In the genomic region with DNA sequence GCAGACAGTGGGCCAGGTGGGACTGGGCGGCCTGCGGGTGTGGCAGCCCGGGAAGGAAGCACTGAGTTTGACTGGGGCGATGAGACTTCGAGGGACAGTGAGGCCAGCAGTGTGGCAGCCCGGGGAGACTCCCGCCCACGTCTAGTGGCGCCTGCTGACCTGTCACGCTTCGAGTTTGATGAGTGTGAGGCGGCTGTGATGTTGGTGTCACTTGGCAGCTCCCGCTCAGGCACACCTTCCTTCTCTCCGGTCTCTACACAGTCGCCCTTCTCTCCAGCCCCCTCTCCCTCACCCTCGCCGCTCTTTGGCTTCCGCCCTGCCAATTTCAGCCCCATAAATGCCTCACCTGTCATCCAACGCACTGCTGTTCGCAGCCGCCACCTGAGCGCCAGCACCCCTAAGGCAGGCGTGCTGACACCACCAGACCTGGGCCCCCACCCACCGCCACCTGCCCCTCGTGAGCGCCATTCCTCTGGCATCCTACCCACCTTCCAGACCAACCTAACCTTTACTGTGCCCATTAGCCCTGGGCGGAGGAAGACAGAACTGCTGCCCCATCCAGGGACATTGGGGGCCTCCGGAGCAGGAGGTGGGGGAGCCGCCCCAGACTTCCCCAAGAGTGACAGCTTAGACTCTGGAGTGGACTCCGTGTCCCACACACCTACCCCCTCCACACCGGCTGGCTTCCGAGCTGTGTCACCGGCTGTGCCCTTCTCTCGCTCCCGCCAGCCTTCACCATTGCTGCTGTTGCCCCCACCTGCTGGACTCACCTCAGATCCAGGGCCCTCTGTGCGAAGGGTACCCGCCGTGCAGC, we compare ENCODE assay signal across 16 mouse cellular contexts. TPM values are rescaled to one million over a fixed set of nuclear protein-coding genes. Genes with fewer than 3 reads are reported as not detected.
DNase-seq lines count a peak whose midpoint lies in the region; ATAC-seq and TF ChIP-seq lines count a peak whose summit lies in the region.
"Had no signal": no experiment of that assay in that cellular context is flagged by ENCODE, and none has a peak within 500 bp of the region (broad histone marks: within the 10 kb centered on the region; RNA-seq: fewer than 3 reads in every experiment).

No protein-coding gene starts in this region.

- H3K9me3 ChIP-seq in forebrain, embryonic 11.5 days (ENCODE audit: control insufficient read depth, low read length) = no peaks in the 10 kb centered on the region
- H3K9me3 ChIP-seq in forebrain, postnatal 0 days (ENCODE audit: low read length) = no peaks in the 10 kb centered on the region
- H3K9me3 ChIP-seq in midbrain, embryonic 10.5 days (replicated peaks) = no peaks in the 10 kb centered on the region
- H3K9me3 ChIP-seq in midbrain, postnatal 0 days (ENCODE audit: low read length) = no peaks in the 10 kb centered on the region
- H3K9me3 ChIP-seq in G1E (replicated peaks) = no peaks in the 10 kb centered on the region
- no peaks in the 10 kb centered on the region for H3K9me3 ChIP-seq in liver, embryonic 13.5 days (replicated peaks)
- H3K9me3 ChIP-seq: limb, embryonic 15.5 days had no signal

- H3K4me2 ChIP-seq in forebrain, embryonic 11.5 days (ENCODE audit: low read depth, low read length, severe bottlenecking) = no peak overlapping the region
- no peak overlapping the region for H3K4me2 ChIP-seq in forebrain, postnatal 0 days (ENCODE audit: low read depth)
- no peak overlapping the region for H3K4me2 ChIP-seq in midbrain, postnatal 0 days (ENCODE audit: low read depth, low read length, poor library complexity, severe bottlenecking)
- peak overlapping the region; percentile 61 for H3K4me2 ChIP-seq in liver, embryonic 13.5 days
- H3K4me2 ChIP-seq: limb, embryonic 15.5 days had no signal

- no peaks in the 10 kb centered on the region for H3K27me3 ChIP-seq in forebrain, embryonic 11.5 days (ENCODE audit: control insufficient read depth, insufficient read depth, low read length)
- H3K27me3 ChIP-seq in forebrain, postnatal 0 days (ENCODE audit: insufficient read depth, low read length) = no peaks in the 10 kb centered on the region
- no peaks in the 10 kb centered on the region for H3K27me3 ChIP-seq in midbrain, embryonic 10.5 days (ENCODE audit: low read depth, poor library complexity, severe bottlenecking)
- H3K27me3 ChIP-seq in midbrain, postnatal 0 days (ENCODE audit: insufficient read depth, low read length) = no peaks in the 10 kb centered on the region
- no peaks in the 10 kb centered on the region for H3K27me3 ChIP-seq in G1E (ENCODE audit: insufficient read depth, low read length)
- H3K27me3 ChIP-seq in liver, embryonic 13.5 days = no peaks in the 10 kb centered on the region
- H3K27me3 ChIP-seq: limb, embryonic 15.5 days had no signal

- WGBS in forebrain, embryonic 11.5 days = 91% methylated on average over 37 of the region's 38 CpGs
- 89% methylated on average over 38 of the region's 38 CpGs for WGBS in forebrain, postnatal 0 days
- 92% methylated on average over 38 of the region's 38 CpGs for WGBS in midbrain, embryonic 10.5 days
- whole genome bisulfite sequencing in midbrain, postnatal 0 days = 91% methylated on average over 38 of the region's 38 CpGs
- WGBS in liver, embryonic 13.5 days (ENCODE audit: insufficient replicate concordance) = 86% methylated on average over 38 of the region's 38 CpGs

- peaks cover 12% of the 10 kb centered on the region; the same call in 1 of the 2 replicates for H3K4me1 ChIP-seq in forebrain, embryonic 11.5 days (replicated peaks; ENCODE audit: control insufficient read depth, insufficient read depth, low read length)
- peaks cover 18% of the 10 kb centered on the region for H3K4me1 ChIP-seq in forebrain, postnatal 0 days (ENCODE audit: insufficient read depth)
- H3K4me1 ChIP-seq in midbrain, embryonic 10.5 days = peaks cover 45% of the 10 kb centered on the region
- peaks cover 9% of the 10 kb centered on the region; the same call in 1 of the 2 replicates for H3K4me1 ChIP-seq in midbrain, postnatal 0 days (ENCODE audit: insufficient read depth, low read length)
- H3K4me1 ChIP-seq in G1E (ENCODE audit: insufficient read depth, low read depth, low read length) = peaks cover 92% of the 10 kb centered on the region
- H3K4me1 ChIP-seq in liver, embryonic 13.5 days (replicated peaks) = peaks cover 90% of the 10 kb centered on the region

- DNase-seq in forebrain, embryonic 11.5 days (ENCODE audit: low spot score) = peak; percentile 47
- no peak for DNase-seq in forebrain, postnatal 0 days
- DNase-seq in midbrain, embryonic 10.5 days (ENCODE audit: low spot score) = no peak
- DNase-seq in midbrain, postnatal 0 days (ENCODE audit: low spot score) = no peak
- DNase-seq in G1E (ENCODE audit: low spot score) = no peak
- DNase-seq in liver, embryonic 13.5 days = no peak
- DNase-seq in left cerebral cortex, adult 18-20 months (ENCODE audit: low spot score in 2 of 2) = no peak
- DNase-seq: kidney, postnatal 25 days; spleen, adult 18-20 months; thymus, adult 2 months had no signal

- no peak overlapping the region for H3K4me3 ChIP-seq in forebrain, embryonic 11.5 days (ENCODE audit: low read depth, low read length)
- no peak overlapping the region for H3K4me3 ChIP-seq in forebrain, postnatal 0 days (ENCODE audit: low read depth, low read length)
- H3K4me3 ChIP-seq in midbrain, embryonic 10.5 days = 0 out of 2 replicates have a peak overlapping the region, but pooled peaks have one; percentile 18
- H3K4me3 ChIP-seq in midbrain, postnatal 0 days (ENCODE audit: low read depth, low read length) = no peak overlapping the region
- peak overlapping the region; percentile 65; the same call in 1 of the 2 replicates for H3K4me3 ChIP-seq in G1E (ENCODE audit: low read depth, low read length)
- H3K4me3 ChIP-seq in liver, embryonic 13.5 days (replicated peaks) = no peak overlapping the region; the same call in 1 of the 2 replicates
- H3K4me3 ChIP-seq: limb, embryonic 15.5 days had no signal

- no peak overlapping the region for H3K9ac ChIP-seq in forebrain, embryonic 11.5 days (ENCODE audit: low read length)
- H3K9ac ChIP-seq in forebrain, postnatal 0 days = no peak overlapping the region
- no peak overlapping the region for H3K9ac ChIP-seq in midbrain, postnatal 0 days (replicated peaks; ENCODE audit: low read length, poor library complexity, severe bottlenecking)
- H3K9ac ChIP-seq in liver, embryonic 13.5 days = peak overlapping the region; percentile 83
- H3K9ac ChIP-seq: limb, embryonic 15.5 days had no signal

- no peak for ATAC-seq in forebrain, embryonic 11.5 days (replicated peaks; ENCODE audit: low FRiP score)
- ATAC-seq in forebrain, postnatal 0 days = no peak
- ATAC-seq in midbrain, postnatal 0 days (ENCODE audit: low FRiP score) = no peak
- ATAC-seq in G1E (ENCODE audit: extremely low read depth, insufficient number of reproducible peaks, low FRiP score, poor library complexity, severe bottlenecking) = no peak
- ATAC-seq in liver, embryonic 13.5 days (ENCODE audit: low read depth) = no peak
- ATAC-seq: intestine, embryonic 16.5 days had no signal

- no peaks in the 10 kb centered on the region; the same call in 1 of the 2 replicates for H3K36me3 ChIP-seq in forebrain, embryonic 11.5 days (ENCODE audit: control insufficient read depth, insufficient read depth, low read length)
- peaks cover 34% of the 10 kb centered on the region for H3K36me3 ChIP-seq in forebrain, postnatal 0 days (ENCODE audit: insufficient read depth)
- H3K36me3 ChIP-seq in midbrain, embryonic 10.5 days = peaks cover 32% of the 10 kb centered on the region
- H3K36me3 ChIP-seq in midbrain, postnatal 0 days (ENCODE audit: insufficient read depth, low read length) = peaks cover 45% of the 10 kb centered on the region
- peaks cover 75% of the 10 kb centered on the region for H3K36me3 ChIP-seq in G1E (replicated peaks)
- peaks cover 33% of the 10 kb centered on the region for H3K36me3 ChIP-seq in liver, embryonic 13.5 days

- H3K27ac ChIP-seq in forebrain, embryonic 11.5 days (ENCODE audit: low read depth, low read length) = no peak overlapping the region
- H3K27ac ChIP-seq in forebrain, postnatal 0 days (ENCODE audit: low read depth, low read length) = no peak overlapping the region
- H3K27ac ChIP-seq in midbrain, embryonic 10.5 days (replicated peaks) = no peak overlapping the region
- H3K27ac ChIP-seq in midbrain, postnatal 0 days (ENCODE audit: low read depth, low read length) = no peak overlapping the region
- H3K27ac ChIP-seq in liver, embryonic 13.5 days = peak overlapping the region; percentile 96
- H3K27ac ChIP-seq: limb, embryonic 15.5 days had no signal

- TF ChIP-seq CTCF in forebrain, postnatal 0 days (IDR thresholded peaks at IDR 0.05; ENCODE audit: low read depth) = no peak
- TF ChIP-seq CTCF in midbrain, postnatal 0 days (IDR thresholded peaks at IDR 0.05) = no peak
- TF ChIP-seq CTCF in G1E (IDR thresholded peaks at IDR 0.05; ENCODE audit: low read depth, low read length) = no peak

RNA-seq across cellular contexts. Expression of a gene that starts 5.1 kb away (rescaled TPM):
- polyA plus RNA-seq in forebrain, embryonic 11.5 days (2014; fragmentation: Nextera tagmentation; extraction: Ambion mirVana) = 40.3 and 44.2 TPM in 2 replicates
- 119 and 121 TPM in 2 replicates for total RNA-seq in forebrain, postnatal 0 days (2014; rRNA removed)
- polyA plus RNA-seq in forebrain, postnatal 0 days (2015; fragmentation: Nextera tagmentation; extraction: Ambion mirVana) = 25.4 and 31.3 TPM in 2 replicates
- polyA plus RNA-seq in midbrain, embryonic 10.5 days (2016; fragmentation: Nextera tagmentation; extraction: Ambion mirVana) = 18.5 and 21.7 TPM in 2 replicates
- total RNA-seq in midbrain, postnatal 0 days (2014; rRNA removed) = 145 and 146 TPM in 2 replicates
- 26.8 and 31.9 TPM in 2 replicates for polyA plus RNA-seq in midbrain, postnatal 0 days (2015; fragmentation: Nextera tagmentation; extraction: Ambion mirVana)
- 154 and 160 TPM in 2 replicates for total RNA-seq in G1E (2014; fragmentation: Nextera tagmentation)
- total RNA-seq in G1E (2017) = 32.2 and 36.6 TPM in 2 replicates
- polyA plus RNA-seq in G1E (2012) = 381 and 382 TPM in 2 replicates
- polyA plus RNA-seq in liver, embryonic 13.5 days (2015; fragmentation: Nextera tagmentation; extraction: Ambion mirVana) = 9.7 and 10.4 TPM in 2 replicates
- 100 to 1,000 TPM; 212 to 225 TPM for total RNA-seq in left cerebral cortex, adult 18-20 months (2021)

RNA-seq across cellular contexts. Expression of a gene that starts 22.1 kb away (rescaled TPM):
- polyA plus RNA-seq in forebrain, embryonic 11.5 days (2014; fragmentation: Nextera tagmentation; extraction: Ambion mirVana) = 14.6 and 17.5 TPM in 2 replicates
- 11.8 and 16.5 TPM in 2 replicates for total RNA-seq in forebrain, postnatal 0 days (2014; rRNA removed)
- polyA plus RNA-seq in forebrain, postnatal 0 days (2015; fragmentation: Nextera tagmentation; extraction: Ambion mirVana) = 3.7 and 4.5 TPM in 2 replicates
- 6.9 and 7.3 TPM in 2 replicates for polyA plus RNA-seq in midbrain, embryonic 10.5 days (2016; fragmentation: Nextera tagmentation; extraction: Ambion mirVana)
- total RNA-seq in midbrain, postnatal 0 days (2014; rRNA removed) = 15.8 TPM in 2 replicates
- polyA plus RNA-seq in midbrain, postnatal 0 days (2015; fragmentation: Nextera tagmentation; extraction: Ambion mirVana) = 2.2 and 3.0 TPM in 2 replicates
- total RNA-seq in G1E (2014; fragmentation: Nextera tagmentation) (31.5 and 43.4 TPM in 2 replicates), G1E (2017) (6.9 TPM in 2 replicates)
- 97.7 and 117 TPM in 2 replicates for polyA plus RNA-seq in G1E (2012)
- polyA plus RNA-seq in liver, embryonic 13.5 days (2015; fragmentation: Nextera tagmentation; extraction: Ambion mirVana) = 4.3 TPM in 2 replicates
- total RNA-seq in left cerebral cortex, adult 18-20 months (2021) = 10 to 100 TPM; 60.8 to 65.2 TPM

RNA-seq across cellular contexts. Expression of a gene that starts 25.1 kb away (rescaled TPM):
- 298 and 321 TPM in 2 replicates for polyA plus RNA-seq in forebrain, embryonic 11.5 days (2014; fragmentation: Nextera tagmentation; extraction: Ambion mirVana)
- total RNA-seq in forebrain, postnatal 0 days (2014; rRNA removed) = 407 and 461 TPM in 2 replicates
- polyA plus RNA-seq in forebrain, postnatal 0 days (2015; fragmentation: Nextera tagmentation; extraction: Ambion mirVana) = 517 and 583 TPM in 2 replicates
- polyA plus RNA-seq in midbrain, embryonic 10.5 days (2016; fragmentation: Nextera tagmentation; extraction: Ambion mirVana) = 293 and 325 TPM in 2 replicates
- total RNA-seq in midbrain, postnatal 0 days (2014; rRNA removed) = 595 and 661 TPM in 2 replicates
- 604 and 629 TPM in 2 replicates for polyA plus RNA-seq in midbrain, postnatal 0 days (2015; fragmentation: Nextera tagmentation; extraction: Ambion mirVana)
- 39.0 and 41.3 TPM in 2 replicates for total RNA-seq in G1E (2014; fragmentation: Nextera tagmentation)
- 76.9 and 94.6 TPM in 2 replicates for total RNA-seq in G1E (2017)
- polyA plus RNA-seq in G1E (2012) = 69.0 and 79.2 TPM in 2 replicates
- polyA plus RNA-seq in liver, embryonic 13.5 days (2015; fragmentation: Nextera tagmentation; extraction: Ambion mirVana) = 29.3 and 31.6 TPM in 2 replicates
- total RNA-seq in left cerebral cortex, adult 18-20 months (2021) = 10 to 100 TPM; 35.7 to 36.9 TPM

RNA-seq across cellular contexts. Expression of a gene that starts 28.6 kb away (rescaled TPM):
- polyA plus RNA-seq in forebrain, embryonic 11.5 days (2014; fragmentation: Nextera tagmentation; extraction: Ambion mirVana) = 1.1 and 1.7 TPM in 2 replicates
- 2.1 and 2.5 TPM in 2 replicates for total RNA-seq in forebrain, postnatal 0 days (2014; rRNA removed)
- polyA plus RNA-seq in forebrain, postnatal 0 days (2015; fragmentation: Nextera tagmentation; extraction: Ambion mirVana) = 2.6 and 3.5 TPM in 2 replicates
- polyA plus RNA-seq in midbrain, embryonic 10.5 days (2016; fragmentation: Nextera tagmentation; extraction: Ambion mirVana) = 1.1 and 1.4 TPM in 2 replicates
- 2.0 and 2.5 TPM in 2 replicates for total RNA-seq in midbrain, postnatal 0 days (2014; rRNA removed)
- 5.7 and 7.0 TPM in 2 replicates for polyA plus RNA-seq in midbrain, postnatal 0 days (2015; fragmentation: Nextera tagmentation; extraction: Ambion mirVana)
- total RNA-seq in G1E (2014; fragmentation: Nextera tagmentation) (not detected in 2 replicates), G1E (2017) (not detected in 2 replicates)
- polyA plus RNA-seq in G1E (2012) = 0.07 TPM in 1 of 2 replicates, not detected in the other
- not detected in 2 replicates for polyA plus RNA-seq in liver, embryonic 13.5 days (2015; fragmentation: Nextera tagmentation; extraction: Ambion mirVana)
- total RNA-seq in left cerebral cortex, adult 18-20 months (2021) = not detected
- total RNA-seq: adrenal gland, adult 18-20 months; granulocyte monocyte progenitor cell, adult 5-6 weeks; heart, postnatal 10 days; layer of hippocampus, postnatal 25 days had no signal

RNA-seq across cellular contexts. Expression of a gene that starts 33.3 kb away (rescaled TPM):
- polyA plus RNA-seq in forebrain, embryonic 11.5 days (2014; fragmentation: Nextera tagmentation; extraction: Ambion mirVana) = 6.7 and 7.7 TPM in 2 replicates
- total RNA-seq in forebrain, postnatal 0 days (2014; rRNA removed) = 55.9 and 63.2 TPM in 2 replicates
- polyA plus RNA-seq in forebrain, postnatal 0 days (2015; fragmentation: Nextera tagmentation; extraction: Ambion mirVana) = 46.7 and 68.0 TPM in 2 replicates
- polyA plus RNA-seq in midbrain, embryonic 10.5 days (2016; fragmentation: Nextera tagmentation; extraction: Ambion mirVana) = 2.1 and 5.1 TPM in 2 replicates
- 105 and 106 TPM in 2 replicates for total RNA-seq in midbrain, postnatal 0 days (2014; rRNA removed)
- 131 and 143 TPM in 2 replicates for polyA plus RNA-seq in midbrain, postnatal 0 days (2015; fragmentation: Nextera tagmentation; extraction: Ambion mirVana)
- total RNA-seq in G1E (2014; fragmentation: Nextera tagmentation) (not detected in 2 replicates), G1E (2017) (not detected in 2 replicates)
- polyA plus RNA-seq in G1E (2012) = not detected in 2 replicates
- 0.10 TPM in 1 of 2 replicates, not detected in the other for polyA plus RNA-seq in liver, embryonic 13.5 days (2015; fragmentation: Nextera tagmentation; extraction: Ambion mirVana)
- total RNA-seq in left cerebral cortex, adult 18-20 months (2021) = 10 to 100 TPM; 45.4 to 46.6 TPM
- total RNA-seq: granulocyte monocyte progenitor cell, adult 5-6 weeks; heart, postnatal 10 days had no signal

Comparison
In these comparisons a context has a peak if more than half of its experiments do, and no peak if none do; other contexts are left out.
1. H3K4me3 ChIP-seq: peak in midbrain, embryonic 10.5 days (single experiment) and G1E (single experiment); none in forebrain, embryonic 11.5 days (single experiment), forebrain, postnatal 0 days (single experiment), midbrain, postnatal 0 days (single experiment) and liver, embryonic 13.5 days (single experiment).